Mouse (Mus musculus) fibroblast of lung, adult 2 months (primary cell): Measurements from ENCODE around the gene Gm10643.

Experiments used
- DNase-seq: peaks from one replicate; pipeline ENCODE4 v3.0.0-alpha.2; 2011; ENCODE audit warnings: low read depth

Gm10643 gene

DNA sequence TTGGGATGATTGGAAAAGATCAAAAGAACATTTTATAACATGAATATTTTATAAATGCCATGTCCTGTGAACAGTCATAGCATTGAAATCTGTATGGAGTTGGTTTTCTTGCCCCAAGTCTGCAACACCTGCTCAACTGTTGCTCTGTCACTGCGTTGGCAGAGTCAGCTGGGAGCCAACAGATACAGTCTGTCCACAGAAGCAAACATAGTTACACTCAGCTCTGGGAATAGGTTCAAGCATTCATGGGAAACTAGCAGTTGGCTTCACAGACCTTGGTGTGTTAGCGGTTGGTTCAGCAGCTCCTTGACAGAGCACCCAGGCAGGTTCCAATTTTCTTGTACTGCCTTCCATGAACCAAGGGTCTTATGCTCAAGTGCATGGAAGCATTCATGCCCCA, 5.7 kb upstream of the Gm10643 start:
- DNase-seq, result peak; percentile 80

DNA sequence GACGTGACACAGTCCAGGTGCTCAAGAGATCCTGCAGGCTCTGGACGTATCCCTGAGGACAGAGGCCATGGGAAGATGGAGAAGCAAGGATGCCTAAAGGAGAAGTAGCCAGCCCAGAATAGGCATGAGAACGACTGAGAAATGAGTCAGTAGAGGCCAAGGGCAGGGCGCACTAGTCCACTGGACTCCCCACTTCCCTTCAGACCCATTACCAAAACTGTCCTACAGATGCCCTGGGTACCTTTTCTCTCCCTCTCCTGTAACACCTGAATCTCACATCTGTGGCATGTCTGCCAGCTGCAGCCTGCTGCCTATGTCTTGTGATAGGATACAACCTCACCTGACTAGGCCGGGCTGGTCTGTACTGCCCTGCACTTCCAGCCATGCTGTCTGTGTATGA, 5.3 kb upstream of the Gm10643 start:
- no peak for DNase-seq

DNA sequence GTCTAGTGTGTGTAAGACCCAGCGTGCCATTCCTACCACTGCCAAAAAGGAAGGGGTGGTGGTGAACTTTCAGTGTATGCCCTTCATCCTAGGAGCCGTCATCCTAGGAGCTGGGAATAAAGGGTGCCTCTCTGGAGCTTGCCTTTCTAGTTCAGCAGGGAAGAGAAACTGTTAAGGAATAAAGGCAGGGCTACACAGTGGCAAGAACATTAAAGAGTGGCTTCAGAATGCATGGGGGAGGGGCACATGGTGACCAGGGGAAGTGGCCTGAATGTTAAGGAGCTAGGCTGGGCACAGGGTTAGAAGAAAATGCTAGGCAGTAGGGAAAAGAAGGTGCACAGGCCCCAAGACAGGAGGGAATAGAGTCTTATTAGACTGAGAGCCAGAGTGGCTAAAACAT, 4.8 kb upstream of the Gm10643 start:
- DNase-seq, result no peak

DNA sequence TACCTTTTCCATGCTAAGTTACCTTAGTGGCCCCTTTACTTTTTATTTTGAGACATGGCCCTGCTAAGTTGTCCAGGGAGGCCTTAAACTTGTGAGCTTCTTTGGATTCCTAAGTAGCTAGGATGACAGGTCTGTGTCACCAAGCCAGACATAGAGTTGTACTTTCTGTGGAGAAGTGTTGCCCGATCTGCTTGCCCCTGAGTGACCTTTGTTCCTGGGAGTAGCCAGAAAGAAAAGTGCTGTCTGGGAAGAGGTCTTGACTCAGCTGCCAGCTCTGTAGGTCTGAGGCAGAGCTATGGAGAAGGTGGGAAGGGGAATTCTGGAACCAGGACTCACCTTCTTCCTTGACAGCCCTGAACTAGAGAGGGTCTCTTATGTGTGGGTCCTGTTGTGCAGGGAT, 4.2 kb upstream of the Gm10643 start:
- no peak for DNase-seq

DNA sequence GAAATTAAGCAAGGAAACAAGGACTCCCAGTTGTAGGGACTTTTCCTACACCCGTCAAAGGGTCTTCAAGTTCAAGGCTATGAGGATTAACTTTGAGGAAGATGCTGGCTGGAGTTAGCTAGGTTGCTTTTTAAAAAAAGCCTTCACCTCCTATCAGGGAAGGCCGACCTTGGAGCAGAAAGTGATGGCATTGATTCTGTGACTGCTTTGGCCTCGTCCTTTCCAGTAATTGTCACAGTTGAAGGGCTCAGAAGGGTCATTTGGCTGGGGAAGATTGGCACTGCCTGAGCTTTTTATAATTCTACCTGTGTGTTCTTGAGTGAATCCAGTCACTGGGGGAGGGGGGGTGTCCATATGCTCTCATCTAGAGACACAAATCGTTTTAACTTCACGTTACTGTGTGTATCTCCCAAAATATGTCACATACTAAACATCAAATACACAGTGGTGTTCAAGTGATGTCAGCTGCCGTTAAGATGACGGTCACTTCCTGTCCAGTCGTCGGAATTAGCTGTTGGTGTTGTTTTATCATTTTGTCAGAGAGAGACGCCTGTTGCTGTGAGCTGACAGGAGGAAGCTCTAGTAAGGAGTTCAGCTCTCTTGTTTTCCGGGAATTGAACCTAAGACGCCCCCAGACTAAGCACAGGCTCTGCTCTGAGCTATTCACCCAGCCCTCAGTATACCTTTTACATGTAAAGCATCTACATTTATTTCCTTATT, 3.5 kb upstream of the Gm10643 start:
- DNase-seq, result no peak

DNA sequence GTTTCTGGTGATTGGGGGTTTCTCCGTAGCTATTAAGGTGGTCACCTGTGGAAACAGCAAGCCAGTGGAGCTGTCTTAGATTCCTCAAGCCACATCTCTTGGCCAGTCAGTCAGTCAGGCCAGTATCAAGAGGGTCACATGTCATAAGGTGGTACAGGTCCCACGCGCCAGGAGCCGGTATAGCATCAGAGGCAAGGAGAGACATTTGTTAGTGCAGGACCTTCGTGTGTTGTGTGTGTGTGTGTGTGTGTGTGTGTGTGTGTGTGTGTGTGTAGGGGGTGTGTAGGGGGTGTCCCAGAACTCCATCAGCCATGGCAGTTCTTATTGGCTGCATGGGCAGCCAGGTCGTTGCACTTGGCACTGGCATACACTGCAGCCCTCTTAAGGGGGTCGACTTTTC, 3.0 kb upstream of the Gm10643 start:
- DNase-seq, result no peak

- DNase-seq, result peak; percentile 56
Measured at GRCm38 (mm10) chr8:84067047-84067573, 2.2 kb upstream of the Gm10643 start.

DNA sequence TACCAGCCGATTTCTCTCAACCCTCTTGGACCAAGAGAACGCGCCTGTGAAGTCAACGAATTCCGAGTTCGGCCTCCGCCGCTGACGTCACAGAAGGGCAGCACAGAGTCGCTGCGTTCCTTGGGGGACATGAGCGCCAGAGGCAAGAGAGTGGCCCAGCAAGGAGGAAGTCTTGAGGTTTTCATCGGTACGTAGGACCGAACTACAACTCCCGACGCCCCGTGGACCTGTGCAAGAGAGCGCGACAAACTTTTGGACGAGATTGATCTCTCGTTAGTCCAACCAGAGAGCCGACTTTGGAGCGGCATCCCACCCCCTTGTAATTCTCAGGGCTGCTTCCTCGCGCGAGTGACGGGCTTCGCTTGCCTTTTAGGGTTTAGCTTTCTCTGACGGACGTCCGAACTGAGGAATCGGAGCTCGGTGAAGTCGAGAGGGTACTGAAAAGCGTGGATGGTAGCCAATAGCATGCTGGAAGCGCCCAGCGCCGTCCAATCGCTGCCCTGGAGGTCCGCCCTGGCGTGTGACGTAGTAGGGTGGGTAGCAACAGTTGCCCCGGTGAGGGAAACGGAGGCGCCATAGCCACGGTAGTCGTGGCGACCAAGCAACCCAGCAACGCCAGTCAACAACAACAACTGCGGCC, 1.5 kb upstream of the Gm10643 start, which contains the start of gene Rfx1:
Gene Rfx1, plus strand, starts transcription at position 544 of the 640 bp plus-strand sequence.
- peak; percentile 100 for DNase-seq

- DNase-seq, result no peak
Measured at GRCm38 (mm10) chr8:84065457-84066072, 628 bp upstream of the Gm10643 start.

DNA sequence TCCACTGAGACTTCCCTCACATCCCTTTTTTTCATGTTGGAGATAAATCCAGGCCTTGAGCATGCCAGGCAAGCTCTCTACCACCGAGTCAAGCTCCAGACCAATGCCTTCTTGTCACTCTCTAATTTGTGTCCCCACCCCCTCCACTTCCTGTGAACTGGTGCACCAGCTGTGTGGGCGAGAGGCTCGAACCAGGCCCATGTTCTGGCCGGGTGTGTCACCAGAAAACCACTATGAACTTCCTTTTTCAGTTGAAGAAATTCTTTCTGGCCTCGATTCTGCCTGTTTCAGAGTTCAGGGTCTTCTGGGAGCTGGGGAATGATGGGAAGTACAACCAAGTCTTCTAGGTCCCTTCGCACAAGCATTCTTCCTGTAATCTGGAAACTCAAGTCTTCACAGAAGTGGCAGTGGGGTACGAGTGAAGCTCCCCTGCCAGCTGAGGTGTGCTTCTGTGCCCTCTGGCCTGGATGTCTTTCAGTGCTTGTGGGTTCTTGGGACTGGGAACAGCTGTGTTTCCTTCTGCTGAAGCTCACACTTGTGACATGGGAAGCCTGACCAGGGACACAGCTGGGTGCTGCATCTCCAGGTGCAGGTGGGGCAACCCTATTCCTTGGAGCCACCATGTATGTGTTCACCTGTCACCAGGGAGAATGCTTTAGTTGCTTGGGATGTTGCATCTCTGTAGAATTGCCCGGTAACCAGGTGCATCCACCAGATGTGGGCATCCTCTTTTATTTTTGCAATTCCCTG, 901 bp downstream of the Gm10643 start:
- no peak for DNase-seq

DNA sequence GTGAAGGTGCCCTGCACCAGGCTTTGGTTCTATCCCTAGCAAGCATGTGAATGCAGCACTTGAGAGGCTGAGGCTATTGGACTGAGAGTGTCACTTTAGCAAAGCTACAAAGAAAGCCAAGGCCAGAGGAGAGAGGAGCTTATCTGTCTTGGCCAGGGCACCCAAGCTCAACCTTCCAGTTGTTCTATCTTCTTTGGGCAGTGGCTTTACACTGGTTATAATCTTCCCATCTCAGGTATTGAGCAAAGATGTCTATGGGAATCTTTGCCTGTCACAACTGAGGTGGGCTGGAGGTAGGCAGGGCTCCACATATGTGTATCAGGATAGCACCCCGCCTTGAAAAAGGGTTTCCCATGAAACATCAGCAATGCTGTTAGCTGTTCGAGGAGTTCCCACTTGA, 4.7 kb downstream of the Gm10643 start:
- no peak for DNase-seq

GRCm38 (mm10) chr8:84059226-84059625, 5.7 kb downstream of the Gm10643 start:
- DNase-seq, result no peak

- no peak for DNase-seq
Measured at GRCm38 (mm10) chr8:84057827-84058226, 7.1 kb downstream of the Gm10643 start.

GRCm38 (mm10) chr8:84053229-84053628, 11.7 kb downstream of the Gm10643 start:
- no peak for DNase-seq

GRCm38 (mm10) chr8:84052746-84053145, 12.2 kb downstream of the Gm10643 start:
- DNase-seq, result no peak

DNA sequence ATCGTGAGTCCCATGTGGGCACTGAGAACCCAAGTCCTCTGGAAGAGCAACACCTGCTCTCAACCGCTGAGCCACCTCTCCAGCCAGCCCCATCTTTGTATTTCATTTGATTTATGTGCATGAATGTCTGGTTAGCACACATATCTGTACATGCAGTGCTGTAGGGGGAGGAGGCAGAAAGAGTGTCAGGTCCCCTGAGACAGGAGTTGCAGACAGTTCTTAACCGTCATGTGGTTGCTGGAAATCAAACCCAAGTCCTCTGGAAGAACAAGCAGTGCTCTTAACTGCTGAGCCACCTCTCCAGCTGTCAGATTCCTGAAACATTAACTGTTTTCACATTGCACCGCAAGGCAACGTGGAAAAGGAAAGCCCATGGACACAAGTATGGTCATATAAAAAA, 16.8 kb downstream of the Gm10643 start:
- DNase-seq, result no peak

- DNase-seq, result no peak
Measured at GRCm38 (mm10) chr8:84046505-84046904, 18.4 kb downstream of the Gm10643 start.

GRCm38 (mm10) chr8:84044900-84045299, 20.0 kb downstream of the Gm10643 start, which contains the start of gene Rln3:
Rln3 (minus strand) TSS chr8:84045000.
- DNase-seq, result no peak

GRCm38 (mm10) chr8:84044103-84044502, 20.8 kb downstream of the Gm10643 start:
- no peak for DNase-seq

DNA sequence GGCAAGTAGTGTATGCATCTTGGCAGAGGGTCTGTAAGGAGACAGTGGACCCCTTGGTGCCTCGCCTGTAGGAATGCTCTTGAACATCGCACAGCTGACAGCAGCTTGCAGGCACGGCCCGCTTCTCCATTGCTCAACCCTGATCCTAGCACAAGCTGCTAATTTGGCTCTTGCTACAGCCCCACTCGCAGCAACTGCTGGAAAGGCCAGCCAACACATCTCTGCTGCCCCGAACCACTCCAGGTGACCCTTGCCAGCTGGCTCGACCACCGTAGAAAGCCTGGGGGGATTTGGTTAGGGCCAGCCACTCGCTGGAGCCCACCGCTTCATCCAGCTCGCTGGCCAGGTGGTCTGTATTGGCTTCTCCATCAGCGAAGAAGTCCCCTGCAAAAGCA, 22.0 kb downstream of the Gm10643 start:
- DNase-seq, result no peak

- no peak for DNase-seq
Measured at GRCm38 (mm10) chr8:84042066-84042947, 22.6 kb downstream of the Gm10643 start, which contains the start of gene Il27ra. Il27ra (minus strand) TSS chr8:84042589.
